Mouse (Mus musculus) adrenal gland, adult 2 months (tissue): ENCODE measurements around the gene Mybph. TPM values are rescaled to one million over a fixed set of nuclear protein-coding genes. Genes with fewer than 3 reads are reported as not detected.
A peak's percentile ranks its signal among the peaks of the same experiment; 100 is the strongest.
"Not testable (repeated sequence)": the region's sequence is repeated elsewhere in the genome, so short reads cannot be mapped to it uniquely, and the experiment has no call there.

ENCODE experiments used
- DNase-seq: peaks from one replicate; pipeline ENCODE4 v3.0.0; 2021
- polyA plus RNA-seq: library from polyadenylated mRNA; depleted of rRNA; stranded (reverse); fragments of >200 nt; gene quantifications from 2 replicates; pipeline ENCODE4 v1.2.3, GENCODE M21; 2012; rRNA removed
- total RNA-seq, 2 experiments: library from RNA; stranded (reverse); gene quantifications; 2 replicates each; pipeline ENCODE4 v1.2.3; 2021

The Mybph gene
- total and polyA plus RNA-seq, 3 experiments = 0.25 to 0.38 TPM; not detected in 1

- peak; percentile 54 for DNase-seq
These were observed 40.6 kb downstream of the Mybph start for GRCm38 (mm10) chr1:134233681-134234454.

DNA sequence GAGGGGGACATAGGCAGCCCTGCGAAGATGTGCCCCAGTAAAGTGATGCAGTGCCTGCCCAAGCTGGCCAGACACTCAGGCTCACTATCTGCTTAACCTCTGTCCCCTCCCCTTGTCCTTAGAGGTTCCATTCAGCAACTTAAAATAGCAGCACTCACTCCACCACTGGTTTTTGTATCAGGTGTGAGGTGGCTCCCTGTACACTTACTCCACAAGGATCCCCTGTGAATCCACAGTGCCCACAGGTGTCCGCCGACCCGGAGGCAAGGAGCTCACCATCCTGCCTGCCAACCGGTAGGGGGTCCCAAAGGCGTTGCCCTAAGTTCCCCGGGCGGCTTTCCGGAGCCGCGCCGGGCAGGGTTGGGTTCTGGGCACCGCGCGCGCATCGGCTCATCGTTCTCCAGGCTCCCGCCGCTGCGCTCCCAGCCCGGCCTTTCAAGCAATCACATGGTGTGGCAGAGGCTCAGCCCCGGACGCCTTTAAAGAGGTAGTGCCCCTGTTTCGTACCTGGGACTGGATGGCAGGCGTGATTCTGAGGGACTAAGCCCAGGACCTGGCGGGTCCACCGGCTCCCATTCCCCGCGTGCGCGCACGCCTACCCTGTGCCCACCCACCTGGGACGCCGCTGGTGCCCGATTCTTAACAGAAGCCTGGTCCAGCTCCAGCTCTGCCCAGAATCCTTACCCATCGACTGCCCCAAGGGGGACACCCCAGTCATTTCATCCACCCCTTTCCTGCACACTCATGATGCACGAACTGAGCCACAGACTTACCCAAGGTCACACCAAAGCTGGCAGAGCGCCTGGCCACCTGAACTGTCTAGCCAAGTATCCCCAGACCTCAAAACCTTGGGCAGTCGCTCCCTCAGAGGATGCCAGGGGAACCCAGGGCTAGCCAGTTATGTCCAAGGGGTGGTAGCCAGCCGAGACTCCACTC is 41.5 kb downstream of the Mybph start:
- peak; percentile 86 for DNase-seq

GRCm38 (mm10) chr1:134235391-134235921 is 42.2 kb downstream of the Mybph start, which contains the start of gene Adora1:
Adora1 (minus strand) TSS chr1:134235431.
- no peak for DNase-seq

- DNase-seq = no peak
These were observed 42.9 kb downstream of the Mybph start for GRCm38 (mm10) chr1:134236142-134236541.

GRCm38 (mm10) chr1:134237438-134237837 is 44.2 kb downstream of the Mybph start:
- DNase-seq = no peak

- no peak for DNase-seq
These were observed 47.5 kb downstream of the Mybph start for GRCm38 (mm10) chr1:134240701-134241100.

- DNase-seq = no peak
These were observed 48.0 kb downstream of the Mybph start for GRCm38 (mm10) chr1:134241298-134241697.

DNA sequence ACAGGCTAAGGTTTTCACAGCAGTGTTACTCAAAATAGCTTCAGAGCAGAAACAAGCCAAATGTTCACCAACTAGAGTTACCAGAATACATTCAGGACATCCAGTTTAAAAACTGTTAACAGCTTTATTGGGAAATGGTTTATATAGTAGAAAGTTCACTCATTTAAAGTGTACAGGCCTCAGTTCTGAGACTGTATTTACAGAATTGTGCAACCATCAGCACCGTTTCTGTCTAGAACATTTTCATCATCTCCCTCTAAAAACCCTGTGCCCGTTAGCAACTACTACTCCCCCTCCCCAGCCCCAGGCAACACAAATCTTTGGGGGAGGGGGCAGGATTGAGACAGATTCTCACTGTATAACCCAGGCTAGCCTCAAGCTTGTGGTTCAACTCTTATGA is 49.0 kb downstream of the Mybph start:
- no peak for DNase-seq

GRCm38 (mm10) chr1:134243505-134243904 is 50.3 kb downstream of the Mybph start:
- no peak for DNase-seq

GRCm38 (mm10) chr1:134243948-134244914 is 51.0 kb downstream of the Mybph start:
- DNase-seq = peak; percentile 93

GRCm38 (mm10) chr1:134245004-134245717 is 51.9 kb downstream of the Mybph start:
- DNase-seq = no peak

- DNase-seq = no peak
These were observed 53.3 kb downstream of the Mybph start for GRCm38 (mm10) chr1:134246590-134246989.

DNA sequence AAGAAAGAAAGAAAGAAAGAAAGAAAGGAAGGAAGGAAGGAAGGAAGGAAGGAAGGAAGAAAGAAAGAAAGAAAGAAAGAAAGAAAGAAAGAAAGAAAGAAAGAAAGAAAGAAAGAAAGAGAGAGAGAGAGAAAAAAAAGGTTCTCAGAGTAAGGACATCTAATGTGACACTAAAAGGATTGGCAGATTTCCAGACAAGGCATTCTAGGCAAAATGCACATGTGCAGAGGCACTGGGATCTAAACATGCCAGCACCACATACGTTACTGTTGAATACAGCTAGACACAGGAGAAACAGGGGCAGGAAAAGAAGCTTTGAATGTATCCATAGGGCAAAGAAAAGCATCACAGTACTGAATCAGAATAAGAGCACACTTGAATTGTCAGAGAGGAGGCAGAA is 56.4 kb downstream of the Mybph start:
- not testable (repeated sequence) for DNase-seq

Other genes with a start within 250 kb of the Mybph start
- gene Fmod, start 156.2 kb upstream of the Mybph start, total RNA-seq = 10 to 100 TPM; 10.1 to 12.4 TPM
- 13.4 and 17.9 TPM in 2 replicates for gene Fmod, start 156.2 kb upstream of the Mybph start, polyA plus RNA-seq
- 10 to 100 TPM; 20.3 to 55.2 TPM for gene Btg2, start 114.3 kb upstream of the Mybph start, total RNA-seq
- gene Btg2, start 114.3 kb upstream of the Mybph start, polyA plus RNA-seq = 18.9 and 25.1 TPM in 2 replicates
- not detected for gene Chit1, start 82.2 kb upstream of the Mybph start, total RNA-seq
- 0.07 and 0.08 TPM in 2 replicates for gene Chit1, start 82.2 kb upstream of the Mybph start, polyA plus RNA-seq
- gene Chil1, start 11.3 kb upstream of the Mybph start, total RNA-seq = 1 to 10 TPM; 1.1 to 1.6 TPM
- gene Chil1, start 11.3 kb upstream of the Mybph start, polyA plus RNA-seq = 0.20 and 0.57 TPM in 2 replicates
- gene Adora1, start 42.0 kb downstream of the Mybph start, total RNA-seq = 100 to 1,000 TPM; 110 to 198 TPM
- 180 and 209 TPM in 2 replicates for gene Adora1, start 42.0 kb downstream of the Mybph start, polyA plus RNA-seq
- gene Myog, start 96.5 kb downstream of the Mybph start, total RNA-seq = not detected
- not detected in 2 replicates for gene Myog, start 96.5 kb downstream of the Mybph start, polyA plus RNA-seq
- gene Ppfia4, start 139.5 kb downstream of the Mybph start, total RNA-seq = 1 to 10 TPM in 1 of 2 experiments, under 1 TPM in 1; 0.86 to 1.5 TPM
- gene Ppfia4, start 139.5 kb downstream of the Mybph start, polyA plus RNA-seq = 6.8 and 8.0 TPM in 2 replicates
- gene Tmem183a, start 168.5 kb downstream of the Mybph start, total RNA-seq = 10 to 100 TPM; 50.0 to 55.4 TPM
- gene Tmem183a, start 168.5 kb downstream of the Mybph start, polyA plus RNA-seq = 37.4 and 40.7 TPM in 2 replicates
- not detected for gene 4933406M09Rik, start 192.5 kb downstream of the Mybph start, total RNA-seq
- gene 4933406M09Rik, start 192.5 kb downstream of the Mybph start, polyA plus RNA-seq = not detected in 2 replicates
- gene Cyb5r1, start 212.1 kb downstream of the Mybph start, total RNA-seq = 10 to 100 TPM; 34.2 to 82.9 TPM
- gene Cyb5r1, start 212.1 kb downstream of the Mybph start, polyA plus RNA-seq = 81.8 and 85.3 TPM in 2 replicates
- gene Adipor1, start 221.9 kb downstream of the Mybph start, total RNA-seq = 100 to 1,000 TPM; 123 to 129 TPM
- 328 and 482 TPM in 2 replicates for gene Adipor1, start 221.9 kb downstream of the Mybph start, polyA plus RNA-seq